ENCODE assay signal across 16 mouse cellular contexts in the genomic region with DNA sequence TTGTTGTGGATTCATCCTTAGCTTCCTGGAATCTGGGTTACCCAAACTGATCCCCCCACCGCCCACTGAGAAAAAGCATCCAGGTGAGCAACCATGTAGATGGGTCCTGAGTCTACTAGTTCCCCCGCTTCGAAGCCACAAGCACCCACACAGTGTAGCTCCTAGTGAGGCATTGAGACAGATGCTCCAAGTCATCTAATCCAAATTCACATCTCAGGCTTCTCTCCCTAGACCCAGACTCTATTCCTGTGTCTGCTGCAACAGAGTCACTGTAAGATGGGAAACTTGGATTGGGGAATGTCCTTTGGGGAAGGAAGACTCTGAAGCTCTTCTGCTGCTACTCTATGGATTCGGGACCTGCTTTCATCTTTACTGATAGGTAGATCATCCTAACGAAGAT.
"Had no signal": no experiment of that assay in that cellular context is flagged by ENCODE, and none has a peak within 500 bp of the region (broad histone marks: within the 10 kb centered on the region; RNA-seq: fewer than 3 reads in every experiment).

No protein-coding gene starts in this region.

- H3K27ac ChIP-seq: macrophage; midbrain, embryonic 13.5 days; midbrain, embryonic 15.5 days; neural tube, embryonic 12.5 days; stomach, embryonic 15.5 days; stomach, postnatal 0 days had no signal

- H3K9me3 ChIP-seq: midbrain, embryonic 13.5 days; midbrain, embryonic 15.5 days; neural tube, embryonic 12.5 days; stomach, embryonic 15.5 days had no signal

- DNase-seq: liver, postnatal 0 days; lung, adult 2 months; lung, postnatal 10 days; lung, postnatal 36 days; right cerebral cortex, postnatal 14 days; thymus, adult 2 months; thymus, postnatal 25 days; thymus, postnatal 4 days had no signal

- H3K36me3 ChIP-seq: stomach, embryonic 15.5 days had no signal

- H3K4me2 ChIP-seq: midbrain, embryonic 11.5 days; midbrain, embryonic 13.5 days; midbrain, embryonic 15.5 days; neural tube, embryonic 12.5 days; stomach, embryonic 15.5 days had no signal

- H3K27me3 ChIP-seq: megakaryocyte, embryonic 14.5 days; midbrain, embryonic 13.5 days; midbrain, embryonic 15.5 days; neural tube, embryonic 12.5 days; stomach, embryonic 15.5 days had no signal

- H3K9ac ChIP-seq: liver, postnatal 0 days; midbrain, embryonic 13.5 days; midbrain, embryonic 15.5 days; neural tube, embryonic 12.5 days; stomach, embryonic 15.5 days had no signal

- ATAC-seq: liver, postnatal 0 days; midbrain, embryonic 13.5 days; midbrain, embryonic 15.5 days had no signal

- H3K4me3 ChIP-seq: megakaryocyte, embryonic 14.5 days; midbrain, embryonic 13.5 days; midbrain, embryonic 15.5 days; neural tube, embryonic 12.5 days; stomach, embryonic 15.5 days had no signal

- H3K4me1 ChIP-seq: megakaryocyte, embryonic 14.5 days; midbrain, embryonic 15.5 days; neural tube, embryonic 12.5 days; stomach, embryonic 15.5 days had no signal
